Mouse (Mus musculus): ENCODE measurements around the gene Tor1aip2.

The Tor1aip2 gene

GRCm38 (mm10) chr1:156111728-156112127 is 76.5 kb downstream of the Tor1aip2 start:
- DNase-seq (ENCODE audit: low spot score): no peak

- no peak for DNase-seq (ENCODE audit: low spot score)
Measured at GRCm38 (mm10) chr1:156112142-156112541, 76.9 kb downstream of the Tor1aip2 start.

GRCm38 (mm10) chr1:156113884-156114499 is 78.8 kb downstream of the Tor1aip2 start:
- no peak for DNase-seq (ENCODE audit: low spot score)

GRCm38 (mm10) chr1:156116770-156117169 is 81.6 kb downstream of the Tor1aip2 start:
- no peak for DNase-seq (ENCODE audit: low spot score)
